Mouse (Mus musculus) hindbrain, embryonic 14.5 days (tissue): ENCODE results near the gene Csrnp1. TPM values are rescaled to one million over a fixed set of nuclear protein-coding genes. Genes with fewer than 3 reads are reported as not detected.

Experiments used
- ATAC-seq: fragments of 200-750 bp; cut with Nextera tagmentation; 2 replicates; pipeline ENCODE4 v1.8.0; 2017; ENCODE audit warnings: moderate number of reproducible peaks, mild to moderate bottlenecking, moderate TSS enrichment, moderate library complexity; ENCODE audit not compliant: low FRiP score
- DNase-seq: peaks from one replicate; pipeline ENCODE4 v3.0.0-alpha.2; 2015; ENCODE audit warnings: low spot score
- H3K27ac ChIP-seq: fragments of 300-500 bp; sonication (generic); 2 replicates; pipeline ENCODE4 v1.5.1; 2014; ENCODE audit warnings: mild to moderate bottlenecking, moderate library complexity
- H3K27me3 ChIP-seq: fragments of 300-500 bp; sonication (generic); 2 replicates; pipeline ENCODE4 v1.6.1; 2014; ENCODE audit warnings: mild to moderate bottlenecking, low read length, mixed read lengths; ENCODE audit not compliant: control insufficient read depth, insufficient read depth
- H3K36me3 ChIP-seq: fragments of 300-500 bp; sonication (generic); replicated peaks from 2 replicates; pipeline ENCODE4 v1.6.1; 2014; ENCODE audit not compliant: control insufficient read depth, insufficient read depth
- H3K4me1 ChIP-seq: fragments of 300-500 bp; sonication (generic); replicated peaks from 2 replicates; pipeline ENCODE4 v1.6.1; 2014; ENCODE audit warnings: antibody characterized with exemption, low read length, mixed read lengths; ENCODE audit not compliant: control insufficient read depth, insufficient read depth
- H3K4me2 ChIP-seq: fragments of 300-500 bp; sonication (generic); replicated peaks from 2 replicates; pipeline ENCODE4 v1.6.1; 2014; ENCODE audit warnings: mild to moderate bottlenecking, moderate library complexity
- H3K4me3 ChIP-seq: fragments of 300-500 bp; sonication (generic); replicated peaks from 2 replicates; pipeline ENCODE4 v1.5.1; 2014; ENCODE audit warnings: mild to moderate bottlenecking, low read length
- H3K9ac ChIP-seq: fragments of 300-500 bp; sonication (generic); 2 replicates; pipeline ENCODE4 v1.6.1; 2014
- H3K9me3 ChIP-seq: fragments of 300-500 bp; sonication (generic); 2 replicates; pipeline ENCODE4 v1.6.1; 2016; ENCODE audit warnings: low read length; ENCODE audit not compliant: control insufficient read depth
- WGBS: fragments of 180-500 bp; shearing (Covaris S2); extraction: QIAGEN DNeasy Blood & Tissue Kit; methylation state at CpG from one replicate; pipeline ENCODE4 v1.1.7; 2014; 5-methylcytosine and 5-hydroxymethylcytosine counted together
- polyA plus RNA-seq: library from polyadenylated mRNA; unstranded; fragments of >200 nt; fragmentation: Nextera tagmentation; extraction: Ambion mirVana; gene quantifications from 2 replicates; pipeline ENCODE4 v1.2.1, GENCODE M21; 2014

Gene Csrnp1
- polyA plus RNA-seq, 1 experiment from 2014 or later, result 0.68 TPM

- Histone ChIP-seq H3K4me2 (no peak overlapping the region), H3K4me1 (peaks cover 26% of the 10 kb centered on the region), H3K4me3 (no peak overlapping the region), H3K9ac (no peak overlapping the region), H3K27me3 (no peaks in the 10 kb centered on the region), H3K36me3 (no peaks in the 10 kb centered on the region), H3K9me3 (no peaks in the 10 kb centered on the region), H3K27ac (no peak overlapping the region)
- 80% methylated on average over 5 of the region's 5 CpGs for WGBS
- ATAC-seq (no peak), DNase-seq (no peak)
Observed at GRCm38 (mm10) chr9:119974609-119975008, 9.8 kb downstream of the Csrnp1 start.

DNA sequence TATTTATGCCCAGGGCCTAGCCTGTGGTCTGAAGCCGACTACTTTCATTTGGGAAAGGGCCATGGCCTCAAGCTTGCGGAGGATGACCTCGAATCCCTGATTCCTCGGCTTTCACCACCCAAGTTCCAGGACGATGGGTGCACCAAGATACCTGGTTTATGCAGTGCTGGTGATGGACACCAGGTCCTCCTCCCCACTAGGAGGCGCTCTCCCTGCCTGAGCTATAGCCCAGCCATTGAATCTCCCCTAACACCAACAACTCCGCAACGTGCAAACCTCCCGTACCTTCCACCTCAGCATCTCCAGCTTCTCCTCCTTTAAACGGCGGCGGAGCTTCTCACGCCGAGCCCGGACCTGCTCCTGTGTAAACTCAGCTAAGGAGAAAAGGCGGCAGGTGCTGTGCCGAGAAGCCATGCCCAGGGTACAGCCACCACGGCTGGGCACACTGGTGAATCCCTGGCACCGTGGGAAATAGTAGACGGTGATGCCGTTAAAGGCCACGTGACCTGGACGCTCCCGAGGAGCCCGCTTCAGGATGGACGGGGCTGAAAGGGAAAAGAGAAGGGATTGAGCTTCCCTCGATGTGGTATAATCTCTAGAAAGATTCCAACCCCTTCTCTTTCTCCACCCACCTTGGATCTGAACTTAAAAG lies 10.5 kb downstream of the Csrnp1 start:
- Histone ChIP-seq H3K4me3 (no peak overlapping the region), H3K36me3 (no peaks in the 10 kb centered on the region), H3K9ac (no peak overlapping the region), H3K27ac (no peak overlapping the region), H3K4me1 (peaks cover 26% of the 10 kb centered on the region), H3K27me3 (no peaks in the 10 kb centered on the region), H3K4me2 (no peak overlapping the region), H3K9me3 (no peaks in the 10 kb centered on the region)
- WGBS, result 94% methylated on average over 27 of the region's 27 CpGs
- no peak for ATAC-seq
- no peak for DNase-seq

DNA sequence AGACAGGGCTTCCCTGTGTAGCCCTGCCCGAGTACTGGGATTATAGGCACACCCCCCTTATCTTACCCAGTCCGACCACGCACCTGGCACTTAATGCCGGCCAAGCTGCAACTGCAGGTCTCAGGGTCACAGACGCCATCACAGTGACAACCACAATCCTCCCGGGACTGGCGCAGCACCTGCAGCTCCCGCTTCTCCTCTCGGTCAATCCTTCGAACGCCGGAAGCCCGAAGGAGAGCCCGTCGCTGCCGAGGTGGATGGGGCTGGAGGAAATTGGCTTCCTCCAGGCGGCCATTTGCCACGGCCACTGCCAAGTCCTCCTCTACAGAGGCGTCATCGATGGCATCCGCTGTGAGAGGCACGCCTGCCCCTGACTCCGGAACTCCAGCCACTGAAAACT lies 11.2 kb downstream of the Csrnp1 start:
- H3K27ac ChIP-seq, result no peak overlapping the region
- no peak for ATAC-seq
- H3K4me3 ChIP-seq, result no peak overlapping the region
- no peak overlapping the region for H3K9ac ChIP-seq
- H3K4me2 ChIP-seq, result no peak overlapping the region
- H3K36me3 ChIP-seq, result no peaks in the 10 kb centered on the region
- H3K4me1 ChIP-seq, result peaks cover 24% of the 10 kb centered on the region
- H3K27me3 ChIP-seq, result no peaks in the 10 kb centered on the region
- WGBS, result 91% methylated on average over 23 of the region's 23 CpGs
- DNase-seq, result no peak
- no peaks in the 10 kb centered on the region for H3K9me3 ChIP-seq

DNA sequence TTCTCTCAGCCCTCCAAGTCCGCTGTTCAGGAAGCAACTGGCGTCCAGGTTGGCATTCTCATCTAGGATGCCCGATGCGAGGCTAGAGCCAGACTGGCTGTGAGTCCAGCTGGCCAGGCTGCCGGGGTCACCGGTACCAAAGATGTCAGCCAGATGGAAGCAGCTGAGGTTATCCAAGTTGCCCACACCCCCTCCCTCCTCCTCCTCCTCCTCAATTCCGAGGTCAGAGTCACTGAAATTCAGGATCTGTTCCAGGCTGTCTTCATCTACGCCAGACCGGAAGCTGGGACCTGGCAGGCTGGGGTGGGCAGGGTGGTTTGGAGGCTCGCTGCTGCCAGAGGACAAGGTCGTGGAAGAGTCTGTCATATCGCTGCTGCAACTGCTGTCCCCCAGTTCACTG lies 11.9 kb downstream of the Csrnp1 start:
- Histone ChIP-seq H3K9ac (no peak overlapping the region), H3K4me1 (peaks cover 19% of the 10 kb centered on the region), H3K36me3 (no peaks in the 10 kb centered on the region), H3K9me3 (no peaks in the 10 kb centered on the region), H3K4me2 (no peak overlapping the region), H3K4me3 (no peak overlapping the region), H3K27me3 (no peaks in the 10 kb centered on the region), H3K27ac (no peak overlapping the region)
- ATAC-seq (no peak), DNase-seq (no peak)
- WGBS, result 82% methylated on average over 12 of the region's 12 CpGs

DNA sequence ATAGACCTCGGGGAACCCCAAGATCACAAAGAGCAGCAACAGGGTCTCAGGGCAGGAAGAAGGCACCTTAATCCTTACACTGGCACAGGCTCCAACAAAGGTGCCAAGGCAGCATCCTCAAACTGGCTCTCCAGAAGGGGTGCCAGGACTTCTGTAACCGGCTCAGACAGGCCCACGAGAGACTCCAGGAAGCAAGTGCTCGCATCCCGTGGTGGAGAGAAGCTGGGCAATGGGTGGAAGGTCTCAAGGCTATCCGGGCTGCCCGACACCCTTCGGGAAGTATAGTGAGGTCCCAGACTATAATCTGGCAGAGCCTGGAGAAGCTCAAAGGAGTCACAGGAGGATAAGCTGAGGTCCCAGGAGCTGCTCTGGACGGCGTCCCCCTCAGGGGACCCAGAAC lies 12.3 kb downstream of the Csrnp1 start:
- ATAC-seq (no peak), DNase-seq (no peak)
- no peak overlapping the region for H3K4me2 ChIP-seq
- H3K27ac ChIP-seq, result no peak overlapping the region
- H3K4me1 ChIP-seq, result peaks cover 15% of the 10 kb centered on the region
- H3K36me3 ChIP-seq, result no peaks in the 10 kb centered on the region
- H3K4me3 ChIP-seq, result no peak overlapping the region
- H3K27me3 ChIP-seq, result no peaks in the 10 kb centered on the region
- WGBS, result 94% methylated on average over 10 of the region's 10 CpGs
- no peaks in the 10 kb centered on the region for H3K9me3 ChIP-seq
- no peak overlapping the region for H3K9ac ChIP-seq

DNA sequence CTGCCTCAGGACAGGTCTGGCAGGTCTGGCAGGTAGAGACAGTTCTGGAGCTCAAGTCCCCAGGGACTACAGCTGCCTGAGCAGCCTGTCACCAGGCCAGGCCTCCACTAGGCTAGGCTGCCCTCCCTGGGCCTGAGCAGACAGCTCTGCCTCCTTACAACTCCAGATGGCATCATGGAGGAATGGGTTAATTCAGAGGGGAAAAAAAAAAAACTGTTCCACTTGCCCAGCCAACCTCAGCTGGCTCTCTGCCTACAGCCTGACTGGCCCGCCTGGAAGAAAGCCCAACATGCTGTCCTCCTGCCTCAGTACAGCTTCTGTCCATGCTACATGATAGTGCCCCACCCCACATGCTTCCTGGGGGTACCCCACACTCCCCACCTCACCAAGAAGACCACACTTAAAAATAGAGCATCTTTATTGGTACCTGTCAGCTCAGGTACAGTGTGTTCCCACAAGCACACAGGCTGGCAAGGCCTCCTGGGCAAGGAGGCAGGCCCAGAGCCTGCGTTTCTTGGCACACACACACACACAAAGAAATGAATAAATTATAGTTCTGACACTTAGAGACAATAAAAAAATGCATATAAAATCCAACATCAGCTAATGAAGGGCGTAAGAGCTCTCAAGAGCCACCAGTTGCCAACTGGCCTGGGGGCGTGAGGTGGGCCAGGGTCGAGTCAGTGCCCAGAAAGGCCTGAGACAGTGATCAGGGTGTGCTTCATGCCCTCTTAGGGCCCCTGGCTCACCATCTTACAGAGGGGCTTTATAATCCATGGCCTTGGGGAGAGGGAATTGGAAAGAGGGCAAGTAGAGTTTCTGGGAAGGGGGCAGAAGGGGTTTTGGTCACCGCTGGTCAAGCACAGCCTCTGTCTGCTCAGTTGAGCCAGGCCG lies 13.4 kb downstream of the Csrnp1 start:
- DNase-seq, result peak; percentile 70
- no peak overlapping the region for H3K4me2 ChIP-seq
- H3K27me3 ChIP-seq, result no peaks in the 10 kb centered on the region
- no peaks in the 10 kb centered on the region for H3K9me3 ChIP-seq
- no peak overlapping the region for H3K4me3 ChIP-seq
- no peaks in the 10 kb centered on the region for H3K36me3 ChIP-seq
- peak; percentile 54 for ATAC-seq
- WGBS, result 68% methylated on average over 7 of the region's 7 CpGs
- peaks cover 14% of the 10 kb centered on the region for H3K4me1 ChIP-seq
- no peak overlapping the region for H3K9ac ChIP-seq
- peak overlapping the region; percentile 27; the same call in 1 of the 2 replicates for H3K27ac ChIP-seq

DNA sequence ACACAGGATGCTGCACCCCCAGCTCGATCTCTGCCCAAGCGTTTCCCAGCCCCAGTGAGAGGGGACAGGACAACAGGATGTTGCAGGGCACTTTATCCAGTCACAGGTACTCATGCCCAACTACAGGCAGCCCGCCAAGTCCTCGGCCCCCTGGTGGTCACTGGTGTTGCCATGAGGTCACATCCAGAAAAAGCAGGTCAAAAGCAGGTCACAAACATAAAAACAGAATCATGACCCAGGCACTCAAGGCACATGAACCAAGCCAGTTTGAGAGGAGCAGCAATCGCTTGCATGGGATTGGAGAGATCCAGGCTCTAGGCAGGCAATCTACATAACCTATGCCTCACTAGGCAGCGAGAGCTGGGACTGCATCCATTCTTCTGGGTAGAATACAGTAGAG lies 14.2 kb downstream of the Csrnp1 start:
- no peak for DNase-seq
- ATAC-seq, result no peak; the same call in 1 of the 2 replicates
- Histone ChIP-seq H3K4me2 (no peak overlapping the region), H3K4me1 (peaks cover 14% of the 10 kb centered on the region), H3K36me3 (no peaks in the 10 kb centered on the region), H3K27me3 (no peaks in the 10 kb centered on the region), H3K4me3 (no peak overlapping the region), H3K27ac (peak overlapping the region; percentile 27; the same call in 1 of the 2 replicates), H3K9ac (no peak overlapping the region), H3K9me3 (no peaks in the 10 kb centered on the region)
- WGBS, result 39% methylated on average over 6 of the region's 6 CpGs

DNA sequence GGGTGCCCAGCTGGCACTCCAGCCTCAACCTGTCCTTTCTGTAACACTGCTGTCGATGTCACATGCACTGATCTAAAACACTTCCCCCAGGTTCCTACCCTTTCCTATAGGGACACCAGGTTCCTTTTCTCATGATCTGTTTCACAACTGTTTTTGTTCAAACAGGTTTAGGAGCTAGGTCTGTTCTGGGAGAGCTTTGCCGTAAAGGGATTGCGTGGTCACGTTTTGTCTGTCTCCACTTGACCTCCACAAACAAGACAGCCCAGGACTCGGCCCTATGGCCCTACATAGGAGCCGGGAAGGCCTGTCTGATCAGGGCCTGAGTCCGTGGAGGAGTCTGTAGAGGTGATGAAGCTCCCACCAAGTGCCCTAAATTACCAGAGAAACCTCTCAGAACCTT lies 14.6 kb downstream of the Csrnp1 start:
- Histone ChIP-seq H3K4me3 (no peak overlapping the region), H3K4me1 (peaks cover 14% of the 10 kb centered on the region), H3K36me3 (no peaks in the 10 kb centered on the region), H3K9ac (no peak overlapping the region), H3K27ac (no peak overlapping the region), H3K4me2 (no peak overlapping the region), H3K27me3 (no peaks in the 10 kb centered on the region), H3K9me3 (no peaks in the 10 kb centered on the region)
- DNase-seq (no peak), ATAC-seq (no peak)
- WGBS, result 83% methylated on average over 7 of the region's 7 CpGs

DNA sequence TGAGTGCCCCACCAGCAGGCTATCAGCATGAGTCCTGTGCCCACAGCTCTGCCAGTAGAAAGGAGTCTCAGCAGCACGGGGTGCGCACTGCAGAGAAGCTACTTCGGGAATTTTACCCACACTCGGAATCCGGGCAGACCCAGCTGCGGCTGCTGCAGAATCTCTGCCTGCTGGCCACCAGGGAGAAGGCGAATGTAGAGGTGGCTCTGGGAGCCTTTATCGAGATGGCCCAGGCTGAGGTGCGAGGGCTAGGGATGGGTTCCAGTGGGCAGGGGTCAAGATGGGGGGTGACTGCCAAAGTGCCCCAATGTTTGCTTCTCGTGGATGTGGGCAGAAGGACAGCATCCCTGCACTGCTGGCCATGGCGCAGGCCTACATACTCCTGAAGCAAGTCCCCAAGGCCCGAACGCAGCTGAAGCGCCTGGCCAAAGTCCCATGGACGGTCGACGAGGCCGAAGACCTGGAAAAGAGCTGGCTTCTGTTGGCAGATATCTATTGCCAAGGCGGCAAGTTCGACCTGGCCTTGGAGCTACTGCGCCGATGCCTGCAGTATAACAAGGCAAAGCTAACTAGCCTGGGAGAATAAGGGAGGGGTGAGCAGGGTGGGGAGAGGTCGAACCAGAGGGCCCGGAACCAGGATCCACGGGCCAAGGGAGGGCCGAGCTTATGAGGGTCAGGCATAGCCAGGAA lies 18.1 kb downstream of the Csrnp1 start:
- Histone ChIP-seq H3K4me2 (no peak overlapping the region), H3K4me3 (no peak overlapping the region), H3K27ac (no peak overlapping the region), H3K36me3 (no peaks in the 10 kb centered on the region), H3K9ac (no peak overlapping the region), H3K27me3 (no peaks in the 10 kb centered on the region), H3K4me1 (peaks cover 12% of the 10 kb centered on the region), H3K9me3 (no peaks in the 10 kb centered on the region)
- ATAC-seq (no peak), DNase-seq (no peak)
- WGBS, result 88% methylated on average over 26 of the region's 26 CpGs
